Mouse (Mus musculus) ovary, postnatal 10 days (tissue): Measurements from ENCODE around the gene Nckap5l.

Experiments used
- DNase-seq: peaks from one replicate; pipeline ENCODE4 v3.0.0; 2022; ENCODE audit warnings: low spot score

The Nckap5l gene

GRCm38 (mm10) chr15:99430394-99430793 is 27.2 kb downstream of the Nckap5l start:
- DNase-seq = no peak

- DNase-seq = no peak
Observed at GRCm38 (mm10) chr15:99423884-99424283, 33.7 kb downstream of the Nckap5l start.

- DNase-seq = no peak
Observed at GRCm38 (mm10) chr15:99423131-99423530, 34.4 kb downstream of the Nckap5l start.

GRCm38 (mm10) chr15:99422551-99422950 is 35.0 kb downstream of the Nckap5l start:
- DNase-seq = no peak

DNA sequence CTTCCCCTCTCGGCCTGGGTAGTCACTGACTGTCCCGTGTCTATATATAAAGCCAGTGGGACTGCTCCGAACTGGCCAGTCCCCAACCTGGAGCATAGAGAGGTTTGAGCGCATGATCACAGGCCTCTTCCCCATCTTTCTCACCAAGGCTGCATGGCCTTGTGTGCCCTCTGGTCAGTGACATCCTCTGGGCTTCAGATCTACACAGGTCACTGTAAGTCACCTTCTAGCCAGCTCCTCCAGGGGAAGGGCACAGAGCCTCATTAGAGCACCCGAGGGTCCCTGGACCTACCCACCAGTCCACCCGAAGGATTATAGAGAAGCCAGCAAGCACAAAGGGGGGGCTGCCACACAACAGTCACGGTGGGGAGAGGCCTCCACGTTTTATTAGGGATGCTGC is 35.9 kb downstream of the Nckap5l start:
- no peak for DNase-seq

GRCm38 (mm10) chr15:99421152-99421551 is 36.4 kb downstream of the Nckap5l start:
- DNase-seq = no peak

- DNase-seq = peak; percentile 53
Observed at GRCm38 (mm10) chr15:99420521-99421014, 37.0 kb downstream of the Nckap5l start.

- DNase-seq = no peak
Observed at GRCm38 (mm10) chr15:99420101-99420500, 37.4 kb downstream of the Nckap5l start.

- no peak for DNase-seq
Observed at GRCm38 (mm10) chr15:99417692-99418271, 39.8 kb downstream of the Nckap5l start.

DNA sequence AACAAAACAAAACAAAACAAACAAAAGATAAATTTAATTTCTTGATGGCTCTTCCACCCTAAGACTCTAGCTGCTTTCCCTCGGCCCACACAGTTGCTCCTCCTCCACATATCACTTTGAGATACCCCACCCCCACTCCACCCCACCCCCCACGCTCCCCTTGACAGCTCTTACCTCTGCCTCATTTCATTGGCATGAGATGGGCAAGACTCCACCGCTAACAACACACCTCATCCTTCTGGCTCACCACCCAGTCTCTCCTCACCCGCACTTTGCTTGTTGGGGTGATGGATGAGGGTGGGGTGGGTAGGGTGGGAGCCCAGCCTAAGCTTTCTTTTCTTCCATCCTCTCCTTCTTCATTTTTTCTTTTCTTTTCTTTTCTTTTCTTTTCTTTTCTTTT is 40.6 kb downstream of the Nckap5l start:
- no peak for DNase-seq

GRCm38 (mm10) chr15:99416348-99416882 is 41.1 kb downstream of the Nckap5l start:
- peak; percentile 56 for DNase-seq

GRCm38 (mm10) chr15:99415793-99416192 is 41.8 kb downstream of the Nckap5l start:
- DNase-seq = no peak

DNA sequence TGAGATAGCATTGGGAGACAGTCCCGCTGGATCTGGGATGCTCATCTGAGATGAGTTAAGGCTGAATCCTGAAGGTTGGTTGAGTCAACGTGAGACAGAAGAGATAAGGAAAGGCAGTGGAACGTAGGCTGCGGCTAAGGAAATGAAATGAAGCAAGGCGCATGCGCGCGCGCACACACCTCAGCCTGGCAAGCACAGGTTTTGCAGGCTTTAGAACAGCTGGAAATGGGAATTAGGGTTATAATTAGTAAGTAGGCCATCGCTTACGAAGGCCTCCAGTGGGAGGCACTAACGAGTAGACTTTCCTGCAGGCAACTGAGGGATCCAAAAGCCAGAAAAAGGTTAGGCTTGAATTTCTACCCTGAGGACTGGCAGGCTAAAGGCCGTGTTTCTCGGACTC is 45.8 kb downstream of the Nckap5l start:
- DNase-seq = no peak

DNA sequence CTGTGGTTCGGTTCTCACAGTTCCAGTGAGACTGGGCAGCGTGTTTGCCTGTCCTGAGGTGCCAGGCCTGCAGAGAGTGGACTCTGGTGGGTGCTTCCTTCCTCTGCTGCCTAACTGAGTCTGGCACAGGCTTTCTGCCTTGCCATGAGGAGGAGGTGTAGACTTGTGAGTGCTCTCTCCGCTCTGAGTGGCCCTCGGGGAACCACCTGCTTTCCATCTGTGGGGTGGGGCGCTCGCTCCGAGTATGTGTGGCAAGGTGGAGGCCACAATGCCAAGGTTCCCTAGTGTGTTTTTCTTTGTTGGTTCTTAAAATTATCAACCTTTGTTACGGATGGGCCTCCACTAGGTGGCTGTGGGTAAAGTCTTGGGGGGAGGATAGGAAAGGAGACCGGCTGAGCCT is 48.7 kb downstream of the Nckap5l start:
- no peak for DNase-seq

- no peak for DNase-seq
Observed at GRCm38 (mm10) chr15:99406986-99407570, 50.5 kb downstream of the Nckap5l start.

DNA sequence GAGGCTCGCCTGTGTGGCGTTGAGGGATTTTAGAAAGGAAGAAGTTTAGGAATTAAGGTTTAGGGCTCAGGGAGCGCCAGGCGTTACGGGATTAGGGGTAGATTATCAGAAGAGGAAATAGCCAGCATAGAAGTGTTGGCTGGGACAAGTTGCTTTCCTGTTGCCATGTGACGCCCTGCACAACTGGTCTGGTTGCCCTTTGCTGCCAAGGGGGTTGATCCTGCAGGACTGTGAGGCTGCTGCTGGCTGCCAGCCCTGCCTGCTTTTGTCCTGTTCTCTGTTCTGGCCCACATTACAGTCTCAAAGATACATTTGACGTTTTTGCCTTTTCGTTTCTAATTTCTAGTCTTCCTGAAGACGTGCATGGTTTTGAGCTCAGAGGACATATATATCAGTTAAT is 52.4 kb downstream of the Nckap5l start:
- no peak for DNase-seq

- no peak for DNase-seq
Observed at GRCm38 (mm10) chr15:99403159-99403889, 54.2 kb downstream of the Nckap5l start.

DNA sequence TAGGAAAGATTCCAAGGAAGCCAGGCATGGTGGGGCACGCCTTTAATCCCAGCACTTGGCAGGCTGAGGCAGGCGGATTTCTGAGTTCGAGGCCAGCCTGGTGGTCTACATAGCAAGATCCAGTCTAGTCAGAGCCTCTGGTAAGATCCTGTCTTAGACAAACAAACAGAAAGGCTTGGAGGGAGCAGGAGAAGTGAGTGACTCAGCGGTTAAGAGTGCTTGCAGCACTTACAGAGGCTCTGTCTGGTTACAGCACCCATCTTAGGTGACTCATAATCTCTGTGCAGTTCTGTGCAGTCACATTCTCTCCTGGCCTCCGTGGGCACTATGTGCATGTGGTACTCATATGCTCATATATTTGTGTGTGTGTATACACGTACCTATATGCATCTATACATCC is 56.9 kb downstream of the Nckap5l start:
- DNase-seq = no peak

GRCm38 (mm10) chr15:99399503-99400245 is 57.9 kb downstream of the Nckap5l start:
- DNase-seq = no peak

- no peak for DNase-seq
Observed at GRCm38 (mm10) chr15:99397622-99398021, 59.9 kb downstream of the Nckap5l start.

GRCm38 (mm10) chr15:99396875-99397274 is 60.7 kb downstream of the Nckap5l start:
- DNase-seq = no peak

GRCm38 (mm10) chr15:99396462-99396861 is 61.1 kb downstream of the Nckap5l start:
- DNase-seq = no peak
